Mouse (Mus musculus) ovary, postnatal 10 days (tissue): ENCODE results near the gene Fnbp1.

Source experiments
- DNase-seq: peaks from one replicate; pipeline ENCODE4 v3.0.0; 2022; ENCODE audit warnings: low spot score

Fnbp1 gene

DNA sequence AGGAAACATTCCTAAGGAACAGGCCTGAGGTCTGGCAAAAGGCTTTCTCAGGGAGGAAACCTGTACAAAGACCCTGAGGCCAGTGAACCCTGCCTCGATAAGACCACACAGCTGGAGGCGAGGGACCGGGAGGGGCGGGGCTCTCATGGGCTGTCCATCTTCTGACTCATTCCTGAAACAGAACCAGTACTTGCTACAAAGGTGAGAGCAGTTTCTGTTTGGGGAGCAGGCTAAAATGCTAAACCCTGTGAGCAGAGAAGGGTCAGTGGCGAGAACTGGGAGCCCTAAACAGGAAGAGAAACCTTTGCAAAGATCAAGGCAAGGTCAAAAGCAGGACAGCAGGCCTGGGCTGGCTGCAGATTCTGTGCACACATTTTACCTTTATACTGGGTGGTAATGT lies 47.2 kb downstream of the Fnbp1 start:
- no peak for DNase-seq

GRCm38 (mm10) chr2:31092939-31093338 lies 48.9 kb downstream of the Fnbp1 start:
- DNase-seq = no peak

GRCm38 (mm10) chr2:31091182-31091581 lies 50.6 kb downstream of the Fnbp1 start:
- no peak for DNase-seq

GRCm38 (mm10) chr2:31089607-31090006 lies 52.2 kb downstream of the Fnbp1 start:
- no peak for DNase-seq

GRCm38 (mm10) chr2:31088871-31089270 lies 52.9 kb downstream of the Fnbp1 start:
- no peak for DNase-seq

- no peak for DNase-seq
These were observed 53.8 kb downstream of the Fnbp1 start for GRCm38 (mm10) chr2:31087663-31088661.

DNA sequence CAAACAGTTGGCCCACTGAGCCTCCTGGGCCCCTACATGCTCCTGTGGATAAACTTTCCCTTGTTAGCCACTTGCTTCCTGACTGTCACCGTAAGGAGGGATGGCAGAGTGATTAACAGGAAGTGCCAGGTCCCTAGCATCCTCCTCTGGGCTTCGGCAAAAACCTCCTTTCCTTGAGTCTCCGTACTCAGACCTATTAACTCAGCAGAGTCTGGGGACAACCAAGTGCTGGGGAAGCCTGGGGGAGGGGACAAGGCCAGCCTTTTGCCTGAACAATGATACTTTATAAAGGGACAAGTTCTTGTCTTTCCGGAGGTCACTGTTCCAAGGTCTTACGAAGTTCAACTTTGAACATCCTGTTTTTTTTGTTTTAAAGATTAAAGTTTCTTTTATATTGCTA lies 54.7 kb downstream of the Fnbp1 start:
- DNase-seq = no peak

GRCm38 (mm10) chr2:31086543-31086942 lies 55.3 kb downstream of the Fnbp1 start:
- no peak for DNase-seq

GRCm38 (mm10) chr2:31084169-31084850 lies 57.5 kb downstream of the Fnbp1 start:
- DNase-seq = no peak

DNA sequence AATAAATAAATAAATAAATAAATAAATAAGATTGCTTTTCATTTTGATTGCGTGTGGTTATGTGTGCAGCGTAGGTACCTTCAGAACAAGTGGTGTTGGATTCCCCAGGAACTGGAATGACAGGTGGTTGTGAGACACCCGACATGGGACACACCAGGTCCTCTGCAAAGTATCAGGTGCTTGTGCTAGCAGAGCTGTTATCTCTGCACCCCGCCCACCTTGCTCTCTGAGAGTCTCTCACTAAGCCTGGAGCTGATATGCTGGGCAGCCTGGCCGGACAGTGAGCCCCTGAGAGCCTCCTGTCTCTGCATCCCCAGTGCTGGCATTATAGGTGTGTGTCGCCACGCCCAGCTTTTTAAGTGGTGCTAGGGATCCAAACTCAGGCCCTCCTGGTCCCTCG lies 58.4 kb downstream of the Fnbp1 start:
- no peak for DNase-seq

- no peak for DNase-seq
These were observed 59.2 kb downstream of the Fnbp1 start for GRCm38 (mm10) chr2:31082639-31083038.

DNA sequence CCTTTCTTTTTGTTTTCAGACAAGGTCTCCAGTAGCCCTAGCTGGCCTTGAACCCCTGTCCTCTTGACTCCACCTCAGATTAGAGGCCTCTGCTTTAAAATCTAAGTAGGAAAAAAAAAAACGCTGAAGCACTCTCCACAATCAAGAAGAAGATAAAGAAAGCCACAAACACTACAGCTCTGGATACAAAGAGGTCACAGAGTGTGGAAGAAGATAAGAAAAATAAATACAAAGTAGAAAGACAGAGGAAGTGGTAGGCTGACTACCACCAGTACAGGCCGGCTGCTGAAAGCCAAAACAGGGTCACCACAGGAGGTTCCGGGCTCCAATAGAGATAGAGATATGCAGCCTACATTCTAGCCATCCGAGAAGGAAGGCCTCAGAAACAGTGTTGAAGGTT lies 60.5 kb downstream of the Fnbp1 start:
- DNase-seq = no peak

- no peak for DNase-seq
These were observed 62.7 kb downstream of the Fnbp1 start for GRCm38 (mm10) chr2:31079117-31079516.

- no peak for DNase-seq
These were observed 64.2 kb downstream of the Fnbp1 start for GRCm38 (mm10) chr2:31077574-31077973.

DNA sequence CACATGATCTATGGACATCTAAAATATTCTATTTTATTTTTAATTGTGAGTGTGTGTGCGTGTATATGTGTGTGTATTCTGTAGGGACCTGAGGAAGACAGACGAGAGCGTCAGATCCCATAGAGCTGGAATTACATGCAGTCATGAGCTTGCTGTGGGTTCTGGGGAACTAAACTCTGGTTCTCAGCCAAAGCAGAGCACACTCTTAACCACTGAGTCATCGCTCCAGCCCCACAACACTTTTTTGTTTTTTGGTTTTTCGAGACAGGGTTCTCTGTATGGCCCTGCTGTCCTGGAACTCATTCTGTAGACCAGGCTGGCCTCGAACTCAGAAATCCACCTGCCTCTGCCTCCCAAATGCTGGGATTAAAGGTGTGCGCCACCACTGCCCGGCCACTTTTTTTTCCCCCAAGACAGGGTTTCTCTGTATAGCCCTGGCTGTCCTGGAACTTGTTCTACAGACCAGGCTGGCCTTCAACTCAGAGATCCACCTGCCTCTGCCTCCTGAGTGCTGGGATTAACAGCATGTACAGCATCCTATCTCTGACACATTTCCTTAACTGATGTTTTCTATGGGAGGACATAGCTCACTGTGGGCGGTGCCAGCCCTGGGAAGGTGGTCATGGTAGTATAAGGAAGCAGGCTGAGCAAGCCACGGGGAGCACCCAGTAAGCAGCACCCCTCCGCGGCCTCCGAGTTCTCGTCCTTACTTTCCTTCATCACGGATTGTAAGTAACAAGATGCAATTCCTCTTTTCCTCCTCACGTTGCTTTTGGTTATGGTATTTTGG lies 65.3 kb downstream of the Fnbp1 start:
- no peak for DNase-seq

- no peak for DNase-seq
These were observed 66.0 kb downstream of the Fnbp1 start for GRCm38 (mm10) chr2:31075836-31076235.

DNA sequence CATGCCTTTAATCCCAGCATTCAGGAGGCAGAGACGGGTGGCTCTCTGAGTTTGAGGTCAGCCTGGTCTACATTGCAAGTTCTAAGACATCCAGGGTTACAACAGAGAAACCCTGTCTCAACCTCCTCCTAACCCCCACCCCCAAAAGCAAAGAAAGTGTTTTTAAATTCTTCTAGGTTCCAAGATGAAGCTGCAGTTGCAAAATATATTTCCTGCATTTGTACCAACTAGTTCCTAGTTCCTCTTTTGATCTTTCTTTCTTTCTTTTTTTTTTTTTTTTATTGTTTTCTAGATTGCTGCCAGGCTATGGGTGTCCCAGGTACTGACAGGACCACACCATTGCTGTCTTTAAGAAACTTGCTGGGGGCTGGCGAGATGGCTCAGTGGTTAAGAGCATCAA lies 66.6 kb downstream of the Fnbp1 start:
- no peak for DNase-seq

GRCm38 (mm10) chr2:31069506-31069905 lies 72.3 kb downstream of the Fnbp1 start:
- no peak for DNase-seq

DNA sequence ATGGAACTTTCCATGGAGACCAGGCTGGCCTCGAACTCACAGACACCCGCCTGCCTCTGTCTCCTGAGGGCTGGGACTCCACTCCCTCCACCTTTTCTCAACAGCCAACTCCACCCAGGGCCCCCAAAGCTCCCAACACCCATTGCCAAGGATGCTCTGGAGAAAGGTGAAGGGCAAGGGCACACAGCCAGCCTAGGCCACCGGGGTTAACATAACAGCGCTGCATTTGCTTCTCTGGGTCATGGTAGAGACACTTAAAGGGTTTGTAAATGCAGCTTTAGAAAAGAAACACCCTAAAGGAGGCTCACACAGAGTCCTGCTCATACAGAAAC lies 72.7 kb downstream of the Fnbp1 start:
- no peak for DNase-seq

DNA sequence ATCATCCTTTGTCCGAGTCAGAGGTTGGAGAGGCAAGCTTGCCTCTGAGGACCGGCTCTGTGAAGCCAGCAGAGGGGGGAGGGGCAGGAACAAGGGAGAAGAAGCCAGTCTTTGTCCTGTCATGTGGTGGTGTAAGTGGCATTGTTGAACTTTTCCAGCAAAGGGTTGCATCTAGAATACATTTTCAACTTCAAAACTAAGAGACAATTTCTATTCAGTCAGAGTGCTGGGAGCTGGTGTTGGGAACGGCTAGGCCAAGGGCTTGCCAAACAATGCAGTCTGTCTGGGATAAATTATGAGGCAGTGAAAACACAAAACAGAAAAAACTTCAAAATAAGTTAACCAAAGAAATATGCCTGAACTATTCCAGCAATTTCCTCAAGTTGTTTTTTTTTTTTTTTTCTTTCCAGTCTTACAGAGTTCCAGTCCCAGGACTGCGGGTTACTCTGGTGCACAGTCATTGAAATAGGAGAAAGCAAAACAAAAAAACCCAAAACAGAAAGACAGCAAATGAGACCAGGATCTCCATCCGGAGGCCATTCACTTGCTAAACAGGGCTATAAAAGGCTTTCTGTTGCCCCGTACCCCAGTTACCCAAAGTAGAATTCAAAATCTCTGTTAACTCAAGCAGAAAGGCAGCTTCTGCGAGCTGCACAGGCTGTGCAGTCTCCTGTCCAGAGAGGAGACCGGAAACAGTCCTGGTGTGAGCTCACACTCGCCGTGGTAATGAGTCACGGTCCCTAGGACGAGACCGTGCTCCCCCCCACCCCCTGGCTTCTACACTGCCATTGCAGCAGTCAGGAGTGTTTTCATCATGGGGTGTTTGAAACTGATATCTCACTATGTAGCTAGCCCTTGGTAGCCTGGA lies 73.3 kb downstream of the Fnbp1 start:
- DNase-seq = no peak

DNA sequence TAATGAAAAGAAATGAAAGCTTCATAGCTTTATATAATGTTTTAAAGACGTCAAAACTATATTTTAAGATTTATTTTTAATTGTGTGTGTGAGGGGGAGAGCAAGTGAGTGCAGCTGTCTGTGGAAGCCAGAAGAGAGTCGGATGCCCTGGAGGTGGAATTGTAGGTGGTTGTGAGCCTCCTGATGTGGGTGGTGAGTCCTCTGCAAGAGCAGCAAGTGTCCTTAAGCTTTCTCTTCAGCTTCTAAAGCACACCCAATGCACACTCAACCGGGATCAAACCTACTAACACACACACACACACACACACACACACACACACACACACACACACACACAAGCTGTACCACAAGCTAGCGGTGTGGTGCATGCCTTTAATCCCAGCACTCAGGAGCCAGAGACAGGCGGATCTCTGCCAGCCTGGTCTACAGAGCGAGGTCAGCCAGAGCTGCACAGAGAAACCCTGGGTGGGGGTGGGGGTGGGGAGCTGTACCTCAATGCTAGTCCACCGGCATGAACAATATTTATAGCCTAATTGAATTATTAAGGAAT lies 74.0 kb downstream of the Fnbp1 start:
- DNase-seq = no peak
